Mouse (Mus musculus): ENCODE data around the gene 3110009E18Rik. TPM values are rescaled to one million over a fixed set of nuclear protein-coding genes. Genes with fewer than 3 reads are reported as not detected.

Gene 3110009E18Rik
- total RNA-seq, 1 experiment from 2014 or later: 12.9 TPM

DNA sequence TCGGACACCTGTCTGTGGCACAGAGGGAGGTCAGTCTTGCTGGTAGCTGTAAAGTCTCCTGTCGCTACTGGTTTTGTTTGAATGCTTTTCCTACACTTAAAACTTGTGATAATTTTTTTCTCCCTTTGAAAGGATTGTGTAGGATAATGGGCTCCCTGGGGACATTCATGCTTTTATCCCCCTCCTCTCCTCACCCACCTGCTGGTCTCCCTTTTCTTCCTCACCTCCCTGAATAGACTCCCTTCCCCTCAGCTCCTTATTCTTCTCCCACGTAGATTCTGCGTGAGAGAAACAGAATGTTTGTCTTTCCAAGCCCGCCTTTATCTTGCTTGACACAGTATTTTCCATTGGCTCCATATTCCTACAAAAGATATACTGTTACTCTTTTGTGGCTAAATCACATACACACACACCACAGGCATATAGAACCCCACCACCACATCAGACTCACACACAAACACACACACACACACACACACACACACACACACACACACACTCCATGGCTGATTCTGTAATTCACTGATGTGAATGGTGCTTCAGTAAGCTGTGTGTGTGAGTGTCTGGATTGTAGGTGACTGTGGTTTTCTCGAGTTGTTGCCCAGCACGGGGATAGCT is 18.0 kb downstream of the 3110009E18Rik start:
- no peak for ATAC-seq (replicated peaks; ENCODE audit: low read depth, poor library complexity, severe bottlenecking)

GRCm38 (mm10) chr1:120140144-120140693 is 19.2 kb downstream of the 3110009E18Rik start:
- 0 out of 2 replicates have a peak, but pooled peaks have one; percentile 45 for ATAC-seq (replicated peaks; ENCODE audit: low read depth, poor library complexity, severe bottlenecking)

- no peak for ATAC-seq (replicated peaks; ENCODE audit: low read depth, poor library complexity, severe bottlenecking)
Measured at GRCm38 (mm10) chr1:120142551-120142950, 21.6 kb downstream of the 3110009E18Rik start.

- ATAC-seq (replicated peaks; ENCODE audit: low read depth, poor library complexity, severe bottlenecking): no peak
Measured at GRCm38 (mm10) chr1:120145527-120146216, 24.7 kb downstream of the 3110009E18Rik start.

- ATAC-seq (replicated peaks; ENCODE audit: low read depth, poor library complexity, severe bottlenecking): peak; percentile 72
Measured at GRCm38 (mm10) chr1:120146994-120147393, 26.0 kb downstream of the 3110009E18Rik start.

DNA sequence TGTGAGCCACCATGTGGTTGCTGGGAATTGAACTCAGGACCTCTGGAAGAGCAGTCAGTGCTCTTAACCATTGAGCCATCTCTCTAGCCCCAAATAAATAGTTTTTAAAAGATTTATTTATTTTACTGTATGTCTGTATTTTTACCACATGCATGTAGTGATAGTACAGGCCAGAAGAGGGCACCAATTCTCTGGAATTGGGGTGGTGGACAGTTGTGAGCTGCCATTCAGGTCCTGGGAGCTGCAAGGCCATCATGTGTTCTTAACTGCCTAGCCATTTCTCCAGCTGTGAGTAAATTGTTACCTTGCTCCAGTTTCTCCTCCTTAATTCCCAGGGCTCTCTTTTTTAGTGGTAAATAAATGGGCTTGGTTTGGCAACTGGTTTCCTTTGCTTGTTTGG is 33.2 kb downstream of the 3110009E18Rik start:
- peak; percentile 81 for ATAC-seq (replicated peaks; ENCODE audit: low read depth, poor library complexity, severe bottlenecking)

DNA sequence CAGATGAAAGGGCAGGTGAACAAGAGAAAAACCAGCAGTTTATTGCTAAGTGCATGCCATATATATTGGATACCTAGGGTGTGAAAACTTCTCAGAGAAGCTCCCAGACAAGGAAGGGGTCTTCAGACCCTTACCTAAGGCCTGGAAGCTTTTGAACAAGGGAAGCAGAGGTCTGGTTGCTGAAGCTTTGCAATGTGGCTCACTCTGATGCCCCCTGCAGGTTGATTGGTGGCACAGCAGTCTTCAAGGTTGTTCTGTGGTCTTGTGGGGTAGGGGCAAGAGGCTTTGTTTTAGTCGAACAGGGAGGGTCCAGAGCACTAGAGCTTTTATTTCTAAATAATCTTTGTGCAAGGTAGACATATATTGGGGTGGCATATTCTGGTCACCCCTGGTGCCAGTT is 34.3 kb downstream of the 3110009E18Rik start:
- peak; percentile 79; the same call in 1 of the 2 replicates for ATAC-seq (replicated peaks; ENCODE audit: low read depth, poor library complexity, severe bottlenecking)

- ATAC-seq (replicated peaks; ENCODE audit: low read depth, poor library complexity, severe bottlenecking): no peak
Measured at GRCm38 (mm10) chr1:120158474-120159127, 37.6 kb downstream of the 3110009E18Rik start.

DNA sequence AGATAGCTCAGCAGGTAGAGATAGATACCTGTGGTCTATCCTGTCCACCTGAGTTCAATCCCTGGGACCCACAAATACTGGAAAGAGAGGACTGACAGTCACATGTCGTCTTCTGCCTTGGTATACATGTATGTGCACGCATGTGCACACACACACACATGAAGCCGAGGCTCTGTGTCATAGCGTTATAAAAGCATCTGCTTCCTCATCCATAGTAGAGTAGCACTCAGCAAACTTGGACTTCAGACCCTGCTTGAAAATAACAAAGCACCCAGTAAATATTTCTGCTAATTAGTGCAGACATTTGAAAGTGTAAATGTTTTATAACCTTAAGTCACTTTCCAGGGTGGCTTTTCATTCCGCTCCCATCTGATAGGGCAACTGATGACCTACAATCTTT is 40.5 kb downstream of the 3110009E18Rik start:
- ATAC-seq (replicated peaks; ENCODE audit: low read depth, poor library complexity, severe bottlenecking): no peak

GRCm38 (mm10) chr1:120162616-120163015 is 41.6 kb downstream of the 3110009E18Rik start:
- no peak for ATAC-seq (replicated peaks; ENCODE audit: low read depth, poor library complexity, severe bottlenecking)

DNA sequence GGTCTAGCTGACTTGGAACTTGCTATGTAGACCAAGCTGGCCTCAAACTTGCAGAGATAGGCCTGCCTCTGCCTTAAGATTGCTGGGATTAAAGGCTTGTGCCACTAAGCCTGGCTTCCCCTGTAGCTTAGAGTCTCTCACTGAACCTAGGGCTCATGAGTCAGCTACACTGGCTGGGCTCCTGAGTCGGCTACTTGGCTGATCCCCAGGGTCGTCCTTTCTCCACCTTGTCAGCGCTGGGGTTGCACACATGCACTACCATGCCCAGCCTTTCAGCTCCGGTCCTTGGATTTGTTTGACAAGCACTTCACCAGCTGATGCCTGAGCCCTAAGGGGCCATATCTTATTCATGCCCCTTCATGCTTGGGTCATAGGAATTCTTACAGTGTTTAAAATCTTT is 47.0 kb downstream of the 3110009E18Rik start:
- no peak for ATAC-seq (replicated peaks; ENCODE audit: low read depth, poor library complexity, severe bottlenecking)

DNA sequence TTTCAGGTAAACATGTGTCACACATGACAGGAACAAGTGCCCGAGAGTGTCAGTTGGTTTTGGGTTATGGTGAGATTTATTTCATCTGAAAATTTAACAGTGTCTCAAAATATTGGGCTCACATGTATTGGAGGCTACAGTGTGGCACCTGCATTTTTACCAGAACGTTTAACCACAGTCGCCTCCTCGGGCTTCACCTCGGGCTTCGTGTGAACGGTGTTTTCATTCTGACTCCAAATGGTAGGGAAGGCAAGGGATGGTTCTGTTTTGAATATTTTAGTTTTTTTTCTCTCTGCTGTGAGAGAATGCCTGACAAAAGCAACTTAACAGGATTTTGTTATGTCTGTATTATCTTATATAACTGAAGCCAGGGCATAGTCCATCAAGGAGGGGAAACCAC is 47.7 kb downstream of the 3110009E18Rik start:
- no peak for ATAC-seq (replicated peaks; ENCODE audit: low read depth, poor library complexity, severe bottlenecking)

DNA sequence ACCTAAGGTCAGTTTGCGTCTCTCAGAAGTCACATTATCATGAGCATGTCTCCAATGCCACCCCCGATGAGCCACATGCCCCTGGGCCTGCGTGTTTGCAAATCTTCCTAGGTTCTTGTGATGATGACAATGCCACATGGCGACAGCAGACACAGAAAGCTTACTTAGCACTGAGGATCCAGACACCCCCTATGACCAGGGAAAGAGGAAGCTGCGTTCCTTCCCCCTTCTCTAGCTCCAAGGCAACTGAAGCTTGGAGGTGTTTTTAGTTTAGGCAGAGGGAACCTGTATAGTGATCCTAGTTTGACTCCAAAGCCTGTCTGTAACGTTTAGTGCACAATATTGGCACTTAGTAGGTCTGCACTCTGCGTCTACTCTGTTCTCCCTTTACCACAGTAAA is 49.3 kb downstream of the 3110009E18Rik start:
- ATAC-seq (replicated peaks; ENCODE audit: low read depth, poor library complexity, severe bottlenecking): 0 out of 2 replicates have a peak, but pooled peaks have one; percentile 25

- ATAC-seq (replicated peaks; ENCODE audit: low read depth, poor library complexity, severe bottlenecking): peak; percentile 77
Measured at GRCm38 (mm10) chr1:120171819-120172521, 51.0 kb downstream of the 3110009E18Rik start.

DNA sequence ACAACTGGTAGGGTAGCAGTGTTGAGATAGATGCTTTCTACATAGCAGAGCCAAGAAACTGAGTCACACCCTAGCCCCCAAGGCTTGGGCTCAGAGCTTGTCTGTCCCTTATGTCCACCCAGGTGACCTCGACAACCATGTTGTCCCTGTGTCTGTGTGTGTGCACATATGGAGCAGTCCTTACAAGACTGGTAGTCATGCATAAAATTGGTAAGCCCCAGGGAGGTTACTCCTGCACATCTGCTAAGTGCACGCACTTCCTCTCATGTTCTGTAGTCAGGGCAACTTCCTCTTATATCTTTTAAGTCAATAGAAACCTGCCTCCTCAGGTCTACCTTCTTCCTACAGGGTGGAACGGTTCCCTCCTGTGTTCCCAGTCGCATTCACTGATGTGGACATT is 54.0 kb downstream of the 3110009E18Rik start:
- no peak for ATAC-seq (replicated peaks; ENCODE audit: low read depth, poor library complexity, severe bottlenecking)

- no peak for ATAC-seq (replicated peaks; ENCODE audit: low read depth, poor library complexity, severe bottlenecking)
Measured at GRCm38 (mm10) chr1:120176313-120176712, 55.3 kb downstream of the 3110009E18Rik start.

- no peak for ATAC-seq (replicated peaks; ENCODE audit: low read depth, poor library complexity, severe bottlenecking)
Measured at GRCm38 (mm10) chr1:120177141-120177540, 56.2 kb downstream of the 3110009E18Rik start.

GRCm38 (mm10) chr1:120186204-120186603 is 65.2 kb downstream of the 3110009E18Rik start:
- no peak for ATAC-seq (replicated peaks; ENCODE audit: low read depth, poor library complexity, severe bottlenecking)

DNA sequence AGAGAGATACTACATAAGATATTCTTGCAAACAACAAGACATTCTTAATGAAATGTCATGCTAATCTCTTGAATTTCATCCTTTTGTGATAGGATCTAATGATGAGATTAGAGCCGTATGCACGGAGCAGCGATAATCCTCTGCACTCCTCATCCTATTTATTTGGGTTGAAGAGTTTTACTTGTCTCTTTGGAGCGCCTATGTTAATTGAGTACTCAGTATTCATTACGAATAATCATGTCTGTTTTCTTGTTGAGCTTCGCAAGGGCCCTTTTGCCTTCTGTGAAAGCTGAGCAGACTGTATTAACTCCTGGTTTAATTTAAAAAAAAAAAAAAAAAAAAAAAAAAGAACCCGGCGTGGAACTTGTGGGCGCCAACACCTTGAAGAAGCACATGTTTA is 65.7 kb downstream of the 3110009E18Rik start:
- no peak for ATAC-seq (replicated peaks; ENCODE audit: low read depth, poor library complexity, severe bottlenecking)

DNA sequence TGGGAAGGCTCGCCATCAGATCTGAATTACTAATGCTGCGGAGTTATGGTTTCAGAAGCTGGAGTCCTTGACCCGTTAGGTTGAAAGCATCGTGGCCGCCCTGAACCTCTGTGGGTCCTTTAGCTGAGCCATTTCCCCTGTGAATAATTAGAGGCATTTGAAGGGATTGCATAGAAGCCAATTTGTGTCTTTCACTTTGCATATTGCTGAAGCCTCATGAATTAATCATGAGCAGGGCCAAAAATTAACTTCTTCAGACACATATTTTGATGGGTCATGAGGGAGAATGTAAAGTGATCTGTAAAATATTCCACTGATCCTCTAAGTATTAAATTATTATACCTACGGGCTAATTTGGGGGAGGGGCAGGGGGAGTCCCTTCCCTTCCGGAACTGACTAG is 66.1 kb downstream of the 3110009E18Rik start:
- no peak for ATAC-seq (replicated peaks; ENCODE audit: low read depth, poor library complexity, severe bottlenecking)

All from common myeloid progenitor, adult 5-6 weeks (primary cell).